Mouse (Mus musculus) c-Kit-positive CD71-positive TER-119-positive erythroid progenitor cells, embryonic 14.5 days (primary cell): ENCODE data around the gene Mrpl51.
A peak's percentile ranks its signal among the peaks of the same experiment; 100 is the strongest.

Source experiments
- DNase-seq: peaks from one replicate; pipeline ENCODE4 v3.0.0-alpha.2; 2013; ENCODE audit warnings: low spot score

Mrpl51 gene

DNA sequence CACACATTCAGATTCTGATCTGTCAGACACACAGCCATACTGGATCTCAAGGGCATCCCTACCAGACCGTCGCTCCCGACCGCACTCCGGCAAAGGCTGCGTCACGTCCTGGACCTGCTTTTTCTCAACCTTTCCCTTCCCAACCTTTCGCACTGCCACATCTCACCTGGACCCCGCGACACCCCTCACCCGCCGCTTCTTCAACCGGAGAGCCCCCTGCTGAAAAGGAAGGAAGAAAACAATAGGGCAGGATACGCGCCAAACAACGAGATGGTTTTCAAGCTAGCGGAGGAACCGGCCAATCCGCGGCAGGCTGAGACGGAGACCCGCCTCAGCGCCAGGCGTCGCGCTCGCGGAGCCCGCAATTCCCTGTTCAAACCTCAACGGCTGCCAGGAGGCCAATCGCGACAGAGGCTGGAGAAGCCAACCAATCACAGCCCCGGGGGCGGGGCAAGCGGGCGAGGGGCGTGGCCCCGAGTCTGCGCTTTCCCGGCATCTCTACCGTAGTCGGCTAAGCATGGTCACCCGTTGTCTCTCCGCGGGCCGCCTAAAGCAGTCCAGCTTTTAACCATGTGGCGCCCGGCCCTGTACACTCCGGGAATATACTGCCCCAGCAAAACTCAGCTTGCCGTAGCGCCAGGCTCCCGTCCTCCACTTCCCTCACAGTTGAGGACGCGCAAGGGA, at the start of gene Mrpl51, which contains the start of gene Ncapd2:
TSS of gene Mrpl51 (plus strand) at position 470 of the 684 bp plus-strand sequence.
TSS of gene Ncapd2 (minus strand) at position 370 of the 684 bp plus-strand sequence.
- DNase-seq = peak; percentile 97

DNA sequence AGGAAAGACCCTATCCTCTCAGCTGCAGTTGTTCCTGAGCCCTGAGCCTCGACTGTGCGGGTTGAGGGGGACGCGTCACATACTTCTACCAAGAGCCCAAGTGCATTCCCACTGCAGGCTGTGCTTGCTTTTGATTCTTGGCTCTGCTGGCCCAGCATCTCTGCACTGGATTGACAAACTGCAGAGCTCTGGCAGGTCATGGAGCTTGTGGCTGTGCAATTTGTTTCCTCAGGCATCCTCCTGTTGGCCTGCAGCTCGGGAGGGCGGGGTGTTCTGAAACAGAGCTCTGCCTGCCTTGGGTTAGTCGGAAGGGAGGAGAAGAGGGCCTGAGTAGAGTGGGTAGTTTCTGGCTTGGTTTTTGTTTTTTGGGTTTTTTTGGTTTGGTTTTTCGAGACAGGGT, 49.2 kb upstream of the Mrpl51 start:
- DNase-seq = no peak

DNA sequence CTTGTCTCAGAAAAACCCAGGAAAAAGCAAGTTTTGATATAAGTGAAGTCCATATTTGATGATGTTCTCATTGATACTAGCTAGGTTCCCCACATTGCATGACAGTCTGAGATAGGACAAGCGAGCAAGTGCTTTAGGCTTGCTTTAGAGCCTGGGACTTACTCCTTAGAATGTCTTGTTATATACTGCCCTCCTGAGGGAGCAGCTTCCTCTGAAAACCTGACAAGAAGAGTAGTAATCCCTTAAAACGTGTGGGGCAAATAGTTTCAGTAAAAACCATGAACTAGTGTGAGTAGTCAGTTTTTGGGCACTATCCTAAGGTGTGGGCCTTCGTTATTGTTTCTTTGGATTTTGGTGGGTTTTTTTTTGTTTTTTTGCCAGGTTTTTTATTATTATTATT, 48.5 kb upstream of the Mrpl51 start:
- DNase-seq = no peak

DNA sequence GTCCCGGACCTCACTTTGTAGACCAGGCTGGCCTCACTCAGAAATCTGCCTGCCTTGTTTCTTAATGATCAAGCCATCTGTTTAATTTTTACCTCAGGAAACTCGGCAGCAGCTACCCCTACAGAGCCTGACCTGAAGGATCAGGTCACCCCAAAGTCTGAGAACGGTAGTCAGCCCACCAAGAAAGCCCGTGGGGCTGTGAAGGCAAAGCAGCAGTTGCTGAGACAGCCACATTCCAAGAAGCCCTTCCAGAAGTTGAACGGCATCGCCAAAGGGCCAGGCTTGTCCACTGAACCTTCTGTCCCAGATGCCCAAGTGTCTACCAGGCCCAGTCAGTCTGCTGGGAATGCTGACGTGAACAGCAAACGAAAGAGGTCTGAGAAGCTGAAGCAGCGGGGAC, 47.7 kb upstream of the Mrpl51 start:
- DNase-seq = no peak

DNA sequence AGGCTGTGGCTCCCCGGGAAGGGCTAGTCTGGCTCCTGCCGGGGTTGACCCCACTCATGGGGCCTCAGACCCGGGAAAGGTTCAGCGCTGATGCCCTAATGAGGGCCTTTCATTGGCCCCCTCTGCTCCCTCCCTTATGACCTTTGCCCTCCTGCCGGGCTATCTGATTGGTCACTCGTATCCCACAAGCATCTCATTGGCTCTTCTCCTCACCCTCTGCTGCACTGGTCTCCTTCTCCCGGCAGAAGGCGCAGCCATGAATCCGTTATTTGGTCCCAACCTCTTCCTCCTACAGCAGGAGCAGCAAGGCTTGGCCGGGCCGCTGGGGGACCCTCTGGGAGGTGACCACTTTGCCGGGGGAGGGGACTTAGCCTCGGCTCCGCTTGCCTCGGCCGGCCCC, 46.6 kb upstream of the Mrpl51 start, which contains the start of gene Iffo1:
TSS of gene Iffo1 (plus strand) at position 241 of the 400 bp plus-strand sequence.
- peak; percentile 90 for DNase-seq

DNA sequence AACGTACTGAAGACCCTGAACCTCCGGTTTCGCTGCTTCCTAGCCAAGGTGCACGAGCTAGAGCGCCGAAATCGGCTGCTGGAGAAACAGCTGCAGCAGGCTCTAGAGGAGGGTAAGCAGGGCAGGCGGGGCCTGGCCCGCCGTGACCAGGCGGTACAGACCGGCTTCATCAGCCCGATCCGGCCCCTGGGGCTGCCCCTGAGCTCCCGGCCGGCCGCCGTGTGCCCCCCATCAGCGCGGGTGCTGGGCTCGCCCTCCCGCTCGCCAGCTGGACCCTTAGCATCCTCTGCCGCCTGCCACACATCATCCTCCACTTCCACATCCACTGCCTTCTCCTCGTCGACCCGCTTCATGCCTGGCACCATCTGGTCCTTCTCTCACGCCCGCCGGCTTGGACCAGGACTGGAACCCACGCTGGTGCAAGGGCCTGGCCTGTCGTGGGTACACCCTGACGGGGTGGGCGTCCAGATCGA, 46.1 kb upstream of the Mrpl51 start:
- peak; percentile 34 for DNase-seq

DNA sequence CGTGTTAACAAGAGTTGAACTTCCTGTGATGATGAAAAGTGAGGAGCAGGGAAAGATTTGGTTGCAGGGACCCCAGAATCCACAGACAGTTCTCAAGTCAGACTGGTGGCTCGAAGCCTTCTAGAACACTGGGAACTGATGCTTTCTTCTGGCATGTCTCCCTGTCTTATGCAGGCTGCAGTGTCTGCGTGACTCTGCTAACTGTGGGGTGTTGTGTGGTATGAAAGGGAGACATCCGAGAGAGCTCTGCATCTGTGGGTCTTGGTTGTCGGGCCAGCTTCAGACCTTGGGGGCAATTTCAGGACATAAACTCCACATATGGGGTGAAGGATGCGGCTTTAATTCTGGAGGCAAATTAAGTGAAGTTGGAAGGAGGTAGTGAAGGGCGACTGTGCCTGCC, 45.5 kb upstream of the Mrpl51 start:
- DNase-seq = no peak

DNA sequence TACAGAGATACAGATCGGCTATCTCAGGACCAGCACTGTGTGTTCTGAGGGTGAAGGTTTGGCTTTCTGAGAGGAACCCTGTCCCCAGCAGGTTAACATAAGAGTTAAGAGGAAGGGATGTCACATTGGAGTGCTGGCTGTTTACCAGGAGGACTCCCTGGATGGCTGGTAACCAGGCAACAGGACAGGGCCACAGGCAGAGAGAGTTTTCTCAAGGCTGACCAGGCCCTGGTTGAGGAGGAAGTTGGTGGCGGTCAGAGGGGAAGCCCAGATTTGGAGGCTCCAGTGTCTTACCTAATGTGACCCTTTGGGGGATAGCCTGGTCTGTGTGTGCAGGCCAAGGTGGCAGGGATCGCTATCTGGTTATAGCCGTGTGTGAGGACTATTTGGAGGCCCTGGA, 44.8 kb upstream of the Mrpl51 start:
- DNase-seq = no peak

DNA sequence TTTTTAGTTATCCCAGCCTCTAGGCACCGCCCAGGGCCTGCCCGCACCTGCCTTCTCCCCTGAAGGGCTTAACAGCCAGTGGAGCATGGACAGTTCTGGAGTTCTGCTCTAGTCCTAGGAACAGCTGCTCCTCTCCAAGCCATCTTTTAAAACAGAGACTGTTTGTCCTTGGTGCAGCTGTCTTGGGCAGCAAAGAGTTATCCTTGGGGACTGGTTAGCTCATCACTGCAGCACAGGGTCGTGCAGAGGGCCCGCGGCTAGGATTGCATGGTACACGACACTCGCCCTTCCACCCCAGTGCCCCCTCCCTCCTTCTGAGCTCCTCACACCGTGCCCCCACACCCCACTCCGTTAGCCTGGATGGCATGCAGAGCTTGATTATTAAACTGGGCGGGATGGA, 44.3 kb upstream of the Mrpl51 start:
- no peak for DNase-seq

DNA sequence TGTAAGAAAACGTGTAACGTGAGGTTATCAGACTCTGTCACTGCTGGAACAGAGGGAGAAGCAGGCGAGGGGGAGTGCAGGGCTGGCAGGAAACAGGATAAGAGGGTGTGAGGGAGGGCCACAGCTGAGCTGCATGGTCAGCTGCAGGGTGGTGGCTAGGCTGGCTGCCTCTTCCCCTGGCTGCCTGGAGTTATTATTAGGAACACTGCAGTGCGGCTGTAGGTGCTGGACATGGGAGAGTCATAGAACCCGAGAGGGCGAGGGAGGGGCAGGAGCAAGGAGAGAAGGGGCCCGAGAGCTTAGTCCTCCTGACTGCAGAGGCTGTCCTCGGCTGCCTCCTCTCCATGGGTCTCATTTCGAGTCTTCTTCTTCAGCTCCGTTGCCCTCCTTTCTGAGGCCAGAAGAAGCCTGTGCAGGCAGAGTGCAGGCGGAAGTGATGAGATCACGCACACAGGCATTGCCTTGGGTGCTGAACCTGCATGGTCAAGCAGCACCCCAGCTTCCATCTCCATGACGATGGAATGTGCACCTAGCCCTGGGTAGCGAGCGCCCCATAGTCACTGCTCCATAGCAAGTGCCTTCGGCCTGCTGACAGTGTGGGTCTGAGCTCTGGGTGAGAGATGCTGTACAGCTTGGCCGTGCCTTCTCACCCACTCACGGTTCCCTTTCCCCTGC, 43.2 kb upstream of the Mrpl51 start:
- no peak for DNase-seq

DNA sequence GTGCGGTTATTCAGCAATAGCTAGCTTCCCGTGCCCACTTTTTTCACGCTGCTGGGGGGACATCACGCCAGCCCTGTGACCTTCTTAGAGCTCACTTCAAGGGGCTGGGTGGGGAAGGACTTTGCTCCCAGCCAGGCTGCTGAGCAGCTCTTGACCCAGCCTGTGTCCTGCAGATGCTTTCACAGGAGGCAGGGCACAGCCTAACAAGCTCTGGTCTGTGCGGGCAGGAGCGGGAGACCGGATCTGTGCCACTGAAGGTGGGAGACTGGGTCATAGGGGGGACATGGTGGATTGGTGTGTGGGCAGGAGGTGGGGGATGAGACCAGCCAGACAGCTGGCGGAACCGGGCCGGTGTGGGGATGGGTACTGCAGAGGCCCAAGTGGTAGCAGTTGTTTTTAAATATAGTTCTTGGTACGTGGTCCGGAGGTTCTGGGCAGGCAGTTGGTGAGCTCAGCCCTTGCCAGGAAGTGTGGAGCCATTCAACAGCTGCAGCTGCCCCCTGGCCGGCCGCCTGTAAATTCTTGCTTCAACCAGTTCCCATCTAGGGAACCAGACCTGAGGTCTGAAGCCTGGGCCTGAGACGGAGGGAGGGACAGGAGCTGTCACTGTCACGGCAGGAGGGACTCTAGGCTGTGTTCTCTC, 42.6 kb upstream of the Mrpl51 start:
- DNase-seq = no peak

DNA sequence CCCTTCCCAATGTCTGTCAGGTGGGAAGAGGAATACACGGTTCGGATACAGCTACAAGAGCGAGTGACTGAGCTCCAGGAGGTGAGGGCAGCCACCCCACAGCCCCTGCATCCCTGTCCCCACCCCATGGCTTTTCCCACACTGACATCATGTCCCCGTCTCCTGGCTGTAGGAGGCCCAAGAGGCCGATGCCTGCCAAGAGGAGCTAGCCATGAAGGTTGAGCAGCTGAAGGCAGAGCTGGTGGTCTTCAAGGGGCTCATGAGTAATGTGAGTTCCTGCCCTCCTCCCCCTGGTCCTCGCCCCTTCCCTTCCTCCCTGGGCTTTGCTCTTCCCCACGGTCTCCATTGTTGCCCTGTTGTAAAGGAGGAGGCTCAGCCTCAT, 42.0 kb upstream of the Mrpl51 start:
- no peak for DNase-seq

DNA sequence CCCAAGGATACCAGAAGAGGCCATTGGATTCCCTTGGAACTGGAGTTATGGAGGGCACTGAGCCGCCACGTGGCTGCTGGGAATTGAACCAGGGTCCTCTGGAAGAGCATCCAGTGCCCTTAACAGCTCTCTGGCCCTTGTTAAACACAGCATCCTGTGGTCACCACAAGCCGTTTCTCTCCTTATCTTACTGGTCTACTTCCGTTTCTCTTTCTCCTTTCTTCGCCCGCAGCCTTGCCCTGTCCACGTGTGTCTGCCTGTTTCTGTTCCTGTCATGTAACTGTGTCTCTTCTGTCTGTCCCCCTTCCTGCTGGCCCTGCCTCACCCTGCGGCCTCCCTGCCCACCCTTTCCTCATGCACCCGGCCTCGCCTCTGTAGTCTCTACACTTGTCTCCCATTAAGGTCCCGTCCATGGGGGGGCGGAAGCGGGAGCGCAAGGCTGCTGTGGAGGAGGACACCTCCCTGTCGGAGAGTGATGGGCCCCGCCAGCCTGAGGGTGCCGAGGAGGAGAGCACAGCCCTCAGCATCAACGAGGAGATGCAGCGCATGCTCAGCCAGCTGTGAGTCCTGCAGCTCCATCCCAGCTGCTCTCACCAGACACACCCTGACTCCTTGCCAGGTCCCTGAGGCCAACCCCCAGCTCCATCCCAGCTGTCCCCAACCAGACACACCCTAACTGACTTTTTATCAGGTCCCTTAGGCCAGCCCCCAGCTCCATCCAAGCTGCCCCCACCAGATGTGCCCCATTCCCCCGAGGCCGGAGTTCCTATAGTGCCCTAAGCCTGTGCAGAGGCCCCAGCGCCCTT, 39.2 kb upstream of the Mrpl51 start:
- DNase-seq = no peak

DNA sequence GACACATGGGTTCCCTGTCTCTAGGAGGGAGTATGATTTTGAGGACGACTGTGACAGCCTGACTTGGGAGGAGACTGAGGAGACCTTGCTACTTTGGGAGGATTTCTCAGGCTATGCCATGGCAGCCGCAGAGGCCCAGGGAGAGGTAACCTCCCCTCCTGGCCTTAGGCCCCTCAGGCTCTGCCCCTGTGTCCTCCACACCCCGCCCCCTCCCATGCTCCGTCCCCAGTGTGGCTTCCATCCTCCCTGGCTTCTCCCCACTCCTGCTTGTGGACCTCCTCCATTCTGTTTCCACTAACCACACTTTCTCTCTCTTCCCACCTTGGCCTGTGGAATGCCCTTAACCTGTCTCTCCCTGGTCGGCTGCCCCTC, 38.6 kb upstream of the Mrpl51 start:
- DNase-seq = no peak

DNA sequence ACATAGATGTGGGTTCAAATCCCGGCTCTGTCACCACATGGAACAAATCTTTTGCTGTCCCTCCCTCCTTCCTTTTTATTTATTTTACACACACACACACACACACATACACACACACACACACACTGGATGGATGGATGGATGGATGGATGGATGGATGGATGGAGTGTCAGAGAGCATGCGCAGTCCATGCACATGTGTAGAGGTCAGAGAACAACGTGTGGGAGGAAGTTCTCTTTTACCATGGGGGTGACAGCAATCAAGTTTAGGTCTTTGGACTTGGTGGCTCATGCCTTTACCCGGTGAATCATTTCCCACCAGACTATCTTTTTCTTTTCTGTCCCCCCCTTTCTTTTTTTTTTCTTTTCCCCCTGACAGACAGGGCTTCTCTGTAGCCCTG, 37.9 kb upstream of the Mrpl51 start:
- DNase-seq = no peak

DNA sequence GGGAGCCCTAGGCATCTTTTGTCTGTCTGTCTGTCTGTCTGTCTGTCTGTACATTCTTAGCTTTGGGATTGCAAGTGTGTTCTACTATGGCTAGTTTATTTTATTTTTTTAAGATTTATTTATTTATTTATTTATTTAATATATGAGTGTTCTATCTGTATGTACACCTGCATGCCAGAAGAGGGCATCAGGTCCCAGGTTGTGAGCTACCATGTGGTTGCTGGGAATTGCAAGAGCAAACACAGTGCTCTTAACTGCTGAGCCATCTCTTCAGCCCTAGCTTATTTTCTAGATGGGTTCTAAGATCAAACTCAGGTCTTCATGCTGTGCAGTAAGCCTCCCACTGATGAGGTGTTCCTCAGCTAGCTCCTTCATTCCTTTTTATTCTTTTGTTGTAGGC, 37.1 kb upstream of the Mrpl51 start:
- no peak for DNase-seq

DNA sequence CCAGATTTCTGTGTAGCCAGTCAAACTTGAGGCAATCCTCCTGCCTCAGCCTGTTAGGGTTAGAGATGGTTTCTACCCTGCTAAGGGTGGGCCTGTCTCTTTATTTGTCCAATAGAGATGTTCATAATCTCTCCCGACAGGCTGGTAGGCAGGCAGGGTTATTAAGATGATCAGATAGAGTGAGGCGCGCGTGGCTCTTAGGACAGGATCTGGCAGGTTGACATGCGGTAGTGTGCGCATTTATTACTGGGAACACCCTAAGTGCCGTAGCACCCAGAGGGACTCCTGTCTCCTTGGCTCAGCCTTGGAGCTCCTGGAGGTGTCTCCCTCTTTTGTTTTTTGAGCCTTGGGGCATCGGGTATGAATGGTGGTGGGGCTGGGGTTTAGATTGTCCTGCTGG, 36.3 kb upstream of the Mrpl51 start:
- no peak for DNase-seq

DNA sequence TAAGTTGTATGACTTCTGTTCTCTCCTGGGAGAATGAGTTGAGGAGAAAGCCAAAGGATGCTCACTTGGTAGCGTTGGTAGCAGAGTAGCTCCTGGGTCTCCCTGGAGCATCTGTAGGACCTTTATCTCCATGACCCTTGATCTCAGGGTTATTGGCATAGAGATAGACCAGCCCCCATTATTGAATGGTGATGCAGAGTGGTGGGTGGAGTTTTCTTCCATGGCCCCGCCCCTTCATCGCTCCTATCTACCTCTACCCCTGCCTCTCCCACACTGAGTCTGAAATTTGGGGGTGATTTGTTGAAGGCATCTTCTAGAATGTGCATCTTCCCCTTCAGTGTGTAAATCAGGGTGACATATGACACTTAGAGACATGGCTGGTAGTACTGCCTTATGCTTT, 35.1 kb upstream of the Mrpl51 start:
- no peak for DNase-seq

DNA sequence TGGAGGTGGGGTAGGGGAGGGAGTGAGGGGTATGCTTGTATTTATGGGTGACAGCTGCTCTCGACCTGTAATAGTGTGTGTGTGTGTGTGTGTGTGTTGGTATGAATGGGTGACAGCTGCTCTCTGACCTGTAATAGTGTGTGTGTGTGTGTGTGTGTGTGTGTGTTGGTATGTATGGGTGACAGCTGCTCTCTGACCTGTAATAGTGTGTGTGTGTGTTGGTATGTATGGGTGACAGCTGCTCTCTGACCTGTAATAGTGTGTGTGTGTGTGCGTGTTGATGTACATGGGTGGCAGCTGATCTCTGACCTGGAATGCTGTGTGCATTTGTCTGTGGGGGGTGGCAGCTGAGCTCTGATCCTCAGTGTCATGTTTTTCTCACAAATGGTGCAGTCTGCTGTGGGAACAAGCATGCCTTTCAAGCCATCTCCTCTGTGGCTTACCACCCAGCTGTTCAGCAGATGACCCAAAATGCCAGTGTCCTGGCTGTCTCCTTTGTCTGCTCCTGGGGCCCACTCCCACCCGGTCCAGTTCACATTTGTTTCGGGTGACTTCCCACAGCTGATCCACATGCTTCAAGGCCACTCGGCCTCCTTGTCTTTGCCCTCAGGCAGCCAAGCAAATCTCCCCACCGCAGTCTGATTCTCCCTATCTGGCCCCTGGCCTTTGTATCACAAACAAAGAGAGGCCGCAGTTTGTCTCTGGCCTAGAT, 34.5 kb upstream of the Mrpl51 start:
- DNase-seq = no peak

DNA sequence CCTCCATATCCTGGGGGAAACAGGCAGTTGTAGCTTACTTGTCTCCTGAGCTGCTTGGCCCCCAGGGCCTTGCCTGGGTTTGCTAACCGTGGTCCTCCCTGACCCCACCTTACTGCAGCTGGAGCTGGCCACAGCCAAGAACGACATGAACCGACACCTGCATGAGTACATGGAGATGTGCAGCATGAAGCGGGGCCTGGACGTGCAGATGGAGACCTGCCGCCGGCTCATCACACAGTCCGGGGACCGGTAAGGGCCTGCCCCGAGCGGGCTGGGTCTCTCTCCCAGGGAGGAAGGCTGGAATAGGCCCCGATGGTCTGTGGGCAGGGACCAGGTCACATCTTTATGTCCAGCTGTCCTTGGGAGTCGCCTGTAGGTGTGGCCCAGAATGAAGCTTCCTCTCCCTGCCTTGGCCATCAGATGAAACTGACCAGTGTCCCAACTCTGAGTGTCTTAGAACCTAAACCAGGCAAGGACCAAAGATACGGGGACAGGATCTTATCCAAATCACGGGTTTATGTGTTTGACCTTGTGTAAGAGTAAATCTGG, 32.6 kb upstream of the Mrpl51 start:
- no peak for DNase-seq

DNA sequence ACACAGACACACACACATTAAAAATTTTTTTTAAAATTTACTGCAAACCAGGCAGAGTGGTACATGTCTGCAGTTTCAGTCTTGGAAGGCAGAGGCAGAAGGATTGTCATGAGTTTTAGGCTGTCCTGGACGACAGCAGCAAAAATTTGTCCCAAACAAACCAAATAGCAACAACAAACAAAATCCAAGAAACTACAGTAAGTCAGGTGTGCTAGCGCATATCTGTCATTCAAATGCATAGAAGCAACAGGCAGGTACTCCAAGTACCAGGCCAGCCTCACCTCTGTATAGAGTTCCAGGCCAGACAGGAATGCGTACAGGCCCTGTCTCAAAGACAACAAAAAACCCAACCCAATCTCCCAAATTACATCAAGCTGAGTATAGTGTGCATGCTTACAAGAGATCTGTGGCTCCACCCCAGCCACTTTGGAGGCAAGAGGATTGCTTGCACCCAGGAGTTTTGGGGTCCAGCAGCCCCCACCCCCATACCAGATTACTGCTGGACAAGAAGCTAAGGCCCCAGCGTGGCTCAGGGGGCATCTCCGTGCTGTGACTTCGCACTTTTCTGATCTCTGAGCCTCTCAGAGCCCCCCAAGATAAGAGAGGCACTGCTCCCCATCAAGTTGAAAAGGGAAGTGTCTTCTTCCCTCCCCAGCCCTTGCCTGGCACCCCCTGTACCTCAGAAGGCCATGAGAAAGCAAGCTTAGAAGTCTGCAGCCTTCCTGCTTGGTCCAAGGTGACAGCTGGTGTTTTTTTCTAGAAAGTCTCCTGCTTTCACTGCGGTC, 31.6 kb upstream of the Mrpl51 start:
- DNase-seq = no peak
